Mouse (Mus musculus): ENCODE measurements around the gene Gla. TPM values are rescaled to one million over a fixed set of nuclear protein-coding genes. Genes with fewer than 3 reads are reported as not detected.

The Gla gene
- polyA plus RNA-seq, 1 experiment from 2014 or later: 4.1 TPM

- H3K27ac ChIP-seq (replicated peaks): peak overlapping the region; percentile 75
- no peak overlapping the region for H3K4me3 ChIP-seq (replicated peaks)
- H3K4me2 ChIP-seq: no peak overlapping the region
- H3K9me3 ChIP-seq (replicated peaks): no peaks in the 10 kb centered on the region
- H3K9ac ChIP-seq (replicated peaks): no peak overlapping the region
- H3K36me3 ChIP-seq: no peaks in the 10 kb centered on the region
- H3K27me3 ChIP-seq (replicated peaks): no peaks in the 10 kb centered on the region
- 32% methylated on average over 8 of the region's 8 CpGs for WGBS
- ATAC-seq (ENCODE audit: low FRiP score): peak; percentile 84
- H3K4me1 ChIP-seq: peaks cover 4% of the 10 kb centered on the region
Observed at GRCm38 (mm10) chrX:134620254-134620865, 19.4 kb upstream of the Gla start.

GRCm38 (mm10) chrX:134619695-134620094 is 18.8 kb upstream of the Gla start:
- peak; percentile 37; the same call in 1 of the 2 replicates for ATAC-seq (ENCODE audit: low FRiP score)
- no peak overlapping the region for H3K4me2 ChIP-seq
- 41% methylated on average over 9 of the region's 9 CpGs for WGBS

GRCm38 (mm10) chrX:134614306-134614705 is 13.4 kb upstream of the Gla start:
- 65% methylated on average over 2 of the region's 2 CpGs for WGBS

More at GRCm38 (mm10) chrX:134619695-134620094, 18.8 kb upstream of the Gla start:
- H3K9ac ChIP-seq (replicated peaks): no peak overlapping the region
- H3K4me1 ChIP-seq: peaks cover 4% of the 10 kb centered on the region
- H3K27ac ChIP-seq (replicated peaks): peak overlapping the region; percentile 75
- H3K4me3 ChIP-seq (replicated peaks): no peak overlapping the region
- H3K36me3 ChIP-seq: no peaks in the 10 kb centered on the region
- H3K27me3 ChIP-seq (replicated peaks): no peaks in the 10 kb centered on the region
- H3K9me3 ChIP-seq (replicated peaks): no peaks in the 10 kb centered on the region

GRCm38 (mm10) chrX:134612285-134612959 is 11.5 kb upstream of the Gla start:
- ATAC-seq (ENCODE audit: low FRiP score): peak; percentile 83
- peak overlapping the region; percentile 57 for H3K4me2 ChIP-seq
- no peaks in the 10 kb centered on the region for H3K9me3 ChIP-seq (replicated peaks)
- H3K27ac ChIP-seq (replicated peaks): peak overlapping the region; percentile 75
- no peaks in the 10 kb centered on the region for H3K36me3 ChIP-seq
- peak overlapping the region; percentile 30 for H3K4me3 ChIP-seq (replicated peaks)
- H3K4me1 ChIP-seq: no peaks in the 10 kb centered on the region
- 16% methylated on average over 11 of the region's 15 CpGs for WGBS
- H3K9ac ChIP-seq (replicated peaks): peak overlapping the region; percentile 42
- no peaks in the 10 kb centered on the region for H3K27me3 ChIP-seq (replicated peaks)

More at GRCm38 (mm10) chrX:134614306-134614705, 13.4 kb upstream of the Gla start:
- Histone ChIP-seq H3K4me2 (no peak overlapping the region), H3K27ac (replicated peaks) (no peak overlapping the region), H3K27me3 (replicated peaks) (no peaks in the 10 kb centered on the region), H3K9me3 (replicated peaks) (no peaks in the 10 kb centered on the region), H3K4me3 (replicated peaks) (no peak overlapping the region), H3K4me1 (no peaks in the 10 kb centered on the region), H3K9ac (replicated peaks) (no peak overlapping the region), H3K36me3 (no peaks in the 10 kb centered on the region)
- ATAC-seq (ENCODE audit: low FRiP score): no peak

DNA sequence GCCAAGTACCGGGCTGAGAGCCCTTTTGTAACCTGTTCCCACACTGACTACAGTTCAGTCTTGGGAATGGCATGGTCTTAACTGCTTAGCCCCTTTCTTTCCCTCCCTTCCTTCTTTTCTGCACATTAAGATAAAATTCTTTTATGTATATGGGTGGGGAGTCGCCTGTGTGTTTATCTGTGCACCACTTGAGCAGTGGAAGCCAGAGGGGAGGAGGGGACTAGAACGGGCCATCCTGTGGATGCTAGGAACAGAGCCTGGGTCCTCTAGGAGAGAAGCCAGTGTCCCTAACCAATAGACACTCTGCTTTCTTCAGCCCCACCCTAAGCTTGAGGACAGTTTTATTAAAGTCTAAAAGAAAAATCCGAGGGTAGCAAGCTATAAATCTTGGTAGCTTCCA is 10.1 kb upstream of the Gla start:
- no peak overlapping the region for H3K4me3 ChIP-seq (replicated peaks)
- no peaks in the 10 kb centered on the region for H3K4me1 ChIP-seq
- H3K27ac ChIP-seq (replicated peaks): no peak overlapping the region
- 79% methylated on average over 4 of the region's 4 CpGs for WGBS
- no peaks in the 10 kb centered on the region for H3K36me3 ChIP-seq
- H3K9ac ChIP-seq (replicated peaks): no peak overlapping the region
- H3K9me3 ChIP-seq (replicated peaks): no peaks in the 10 kb centered on the region
- no peak for ATAC-seq (ENCODE audit: low FRiP score)
- no peaks in the 10 kb centered on the region for H3K27me3 ChIP-seq (replicated peaks)
- H3K4me2 ChIP-seq: no peak overlapping the region

- no peaks in the 10 kb centered on the region for H3K9me3 ChIP-seq (replicated peaks)
- no peak overlapping the region for H3K4me3 ChIP-seq (replicated peaks)
- no peak overlapping the region for H3K27ac ChIP-seq (replicated peaks)
- H3K36me3 ChIP-seq: no peaks in the 10 kb centered on the region
- no peak for ATAC-seq (ENCODE audit: low FRiP score)
- no peaks in the 10 kb centered on the region for H3K27me3 ChIP-seq (replicated peaks)
- H3K4me1 ChIP-seq: no peaks in the 10 kb centered on the region
- no peak overlapping the region for H3K9ac ChIP-seq (replicated peaks)
- WGBS: 42% methylated on average over 4 of the region's 4 CpGs
- no peak overlapping the region for H3K4me2 ChIP-seq
Observed at GRCm38 (mm10) chrX:134609472-134609871, 8.5 kb upstream of the Gla start.

- H3K27me3 ChIP-seq (replicated peaks): no peaks in the 10 kb centered on the region
- peak; percentile 87 for ATAC-seq (ENCODE audit: low FRiP score)
- H3K36me3 ChIP-seq: no peaks in the 10 kb centered on the region
- peak overlapping the region; percentile 48 for H3K4me3 ChIP-seq (replicated peaks)
- peaks cover 16% of the 10 kb centered on the region for H3K4me1 ChIP-seq
- peak overlapping the region; percentile 56 for H3K4me2 ChIP-seq
- 19% methylated on average over 42 of the region's 43 CpGs for WGBS
- H3K9ac ChIP-seq (replicated peaks): peak overlapping the region; percentile 47
- H3K9me3 ChIP-seq (replicated peaks): no peaks in the 10 kb centered on the region
- peak overlapping the region; percentile 94 for H3K27ac ChIP-seq (replicated peaks)
Observed at GRCm38 (mm10) chrX:134601380-134602120, 625 bp upstream of the Gla start.

DNA sequence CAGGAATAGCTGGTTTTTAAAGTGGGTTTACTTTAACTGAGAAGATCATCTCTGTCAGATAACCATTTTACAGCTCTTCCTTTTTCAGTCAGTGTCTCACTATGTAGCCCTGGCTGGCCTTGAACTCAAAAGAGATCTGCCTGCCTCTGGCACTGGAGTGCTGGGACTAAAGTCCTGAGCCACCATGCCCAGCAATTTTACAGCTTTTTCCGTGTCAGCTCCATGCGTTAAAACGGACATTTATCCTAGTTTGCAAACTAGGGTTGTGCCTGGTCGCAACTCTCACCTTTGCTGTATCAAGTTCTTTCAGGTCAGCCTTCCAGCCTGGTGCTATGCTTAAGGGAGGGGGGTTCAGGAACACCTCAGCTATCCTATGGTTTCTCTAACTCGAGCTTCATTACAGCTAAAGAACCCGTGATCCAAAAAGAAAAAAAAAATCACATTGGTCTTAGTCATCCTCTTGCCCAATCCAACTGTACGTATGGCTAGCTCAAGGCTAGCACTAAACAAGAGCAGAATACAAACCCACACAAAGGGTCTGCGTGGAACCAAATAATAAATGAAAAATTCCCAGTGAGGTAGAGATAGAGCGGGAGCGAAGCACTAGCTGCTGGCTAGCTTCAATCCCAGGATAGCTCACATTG is 881 bp downstream of the Gla start:
- Histone ChIP-seq H3K4me2 (peak overlapping the region; percentile 58), H3K36me3 (no peaks in the 10 kb centered on the region), H3K9ac (replicated peaks) (peak overlapping the region; percentile 44), H3K27me3 (replicated peaks) (no peaks in the 10 kb centered on the region), H3K4me3 (replicated peaks) (peak overlapping the region; percentile 48), H3K4me1 (peaks cover 16% of the 10 kb centered on the region), H3K9me3 (replicated peaks) (no peaks in the 10 kb centered on the region), H3K27ac (replicated peaks) (peak overlapping the region; percentile 94)
- 34% methylated on average over 10 of the region's 10 CpGs for WGBS
- ATAC-seq (ENCODE audit: low FRiP score): peak; percentile 3; the same call in 1 of the 2 replicates

- no peak overlapping the region for H3K4me3 ChIP-seq (replicated peaks)
- no peak overlapping the region for H3K4me2 ChIP-seq
- no peak overlapping the region for H3K27ac ChIP-seq (replicated peaks)
- no peak for ATAC-seq (ENCODE audit: low FRiP score)
- H3K4me1 ChIP-seq: peaks cover 10% of the 10 kb centered on the region
- no peak overlapping the region for H3K9ac ChIP-seq (replicated peaks)
- H3K9me3 ChIP-seq (replicated peaks): no peaks in the 10 kb centered on the region
- H3K36me3 ChIP-seq: no peaks in the 10 kb centered on the region
- 71% methylated on average over 5 of the region's 5 CpGs for WGBS
- H3K27me3 ChIP-seq (replicated peaks): no peaks in the 10 kb centered on the region
Observed at GRCm38 (mm10) chrX:134589836-134590235, 11.1 kb downstream of the Gla start.

DNA sequence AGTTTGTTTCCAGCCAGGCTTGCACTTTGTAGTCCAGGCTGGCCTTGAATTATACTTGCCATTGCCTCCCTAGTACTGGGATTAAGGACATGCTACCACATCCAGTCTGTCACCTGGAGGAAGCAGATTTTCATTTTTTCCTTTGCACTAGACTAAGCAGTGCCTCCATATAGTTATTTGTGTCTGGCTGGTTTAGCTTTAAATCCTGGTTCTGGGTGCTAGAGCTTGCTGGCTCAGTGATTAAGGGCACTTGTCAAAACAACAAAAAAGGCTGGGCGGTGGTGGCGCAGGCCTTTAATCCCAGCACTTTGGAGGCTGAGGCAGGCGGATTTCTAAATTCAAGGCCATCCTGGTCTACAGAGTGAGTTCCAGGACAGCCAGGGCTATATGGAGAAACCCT is 11.9 kb downstream of the Gla start:
- WGBS: 76% methylated on average over 3 of the region's 3 CpGs
- no peak overlapping the region for H3K4me2 ChIP-seq
- H3K4me3 ChIP-seq (replicated peaks): no peak overlapping the region
- H3K9me3 ChIP-seq (replicated peaks): no peaks in the 10 kb centered on the region
- no peak overlapping the region for H3K9ac ChIP-seq (replicated peaks)
- H3K27ac ChIP-seq (replicated peaks): no peak overlapping the region
- no peaks in the 10 kb centered on the region for H3K36me3 ChIP-seq
- H3K4me1 ChIP-seq: peaks cover 16% of the 10 kb centered on the region
- H3K27me3 ChIP-seq (replicated peaks): no peaks in the 10 kb centered on the region
- ATAC-seq (ENCODE audit: low FRiP score): no peak

DNA sequence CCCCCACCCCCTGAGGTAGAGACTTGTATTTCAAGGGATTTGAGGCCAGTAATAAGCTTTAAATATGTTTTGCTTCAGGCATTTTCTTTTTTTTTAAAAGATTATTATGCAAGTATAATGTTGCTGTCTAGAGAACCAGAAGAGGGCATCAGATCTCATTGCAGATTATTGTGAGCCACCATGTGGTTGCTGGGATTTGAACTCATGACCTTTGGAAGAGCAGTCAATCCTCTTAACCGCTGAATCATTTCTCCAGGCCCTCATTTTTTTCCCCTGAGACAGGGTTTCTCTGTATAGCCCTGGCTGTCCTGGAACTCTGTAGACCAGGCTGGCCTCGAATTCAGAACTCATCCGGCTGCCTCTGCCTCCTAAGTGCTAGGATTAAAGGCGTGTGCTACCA is 12.7 kb downstream of the Gla start:
- WGBS: 83% methylated on average over 4 of the region's 4 CpGs
- H3K36me3 ChIP-seq: no peaks in the 10 kb centered on the region
- ATAC-seq (ENCODE audit: low FRiP score): no peak
- no peaks in the 10 kb centered on the region for H3K9me3 ChIP-seq (replicated peaks)
- H3K4me3 ChIP-seq (replicated peaks): no peak overlapping the region
- H3K9ac ChIP-seq (replicated peaks): no peak overlapping the region
- H3K27ac ChIP-seq (replicated peaks): no peak overlapping the region
- peaks cover 16% of the 10 kb centered on the region for H3K4me1 ChIP-seq
- no peak overlapping the region for H3K4me2 ChIP-seq
- H3K27me3 ChIP-seq (replicated peaks): no peaks in the 10 kb centered on the region
